Mouse (Mus musculus) hindbrain, embryonic 15.5 days (tissue): ENCODE results near the gene Cox7a1. TPM values are rescaled to one million over a fixed set of nuclear protein-coding genes. Genes with fewer than 3 reads are reported as not detected.

Experiments
- ATAC-seq: fragments of 200-750 bp; cut with Nextera tagmentation; 2 replicates; pipeline ENCODE4 v1.8.0; 2017; ENCODE audit warnings: low read depth, moderate number of reproducible peaks, moderate TSS enrichment; ENCODE audit not compliant: low FRiP score
- H3K27ac ChIP-seq: fragments of 300-500 bp; sonication (generic); replicated peaks from 2 replicates; pipeline ENCODE4 v1.5.1; 2015; ENCODE audit warnings: mild to moderate bottlenecking, inconsistent platforms
- H3K27me3 ChIP-seq: fragments of 300-500 bp; sonication (generic); 2 replicates; pipeline ENCODE4 v1.6.1; 2015; ENCODE audit warnings: control low read depth, inconsistent platforms
- H3K36me3 ChIP-seq: fragments of 300-500 bp; sonication (generic); 2 replicates; pipeline ENCODE4 v1.6.1; 2015; ENCODE audit warnings: control low read depth, inconsistent platforms
- H3K4me1 ChIP-seq: fragments of 300-500 bp; sonication (generic); replicated peaks from 2 replicates; pipeline ENCODE4 v1.6.1; 2015; ENCODE audit warnings: control low read depth, inconsistent platforms
- H3K4me2 ChIP-seq: fragments of 300-500 bp; sonication (generic); 2 replicates; pipeline ENCODE4 v1.6.1; 2015; ENCODE audit warnings: moderate library complexity, mild to moderate bottlenecking, inconsistent platforms
- H3K4me3 ChIP-seq: fragments of 300-500 bp; sonication (generic); 2 replicates; pipeline ENCODE4 v1.5.1; 2015; ENCODE audit warnings: mild to moderate bottlenecking, inconsistent platforms
- H3K9ac ChIP-seq: fragments of 300-500 bp; sonication (generic); 2 replicates; pipeline ENCODE4 v1.6.1; 2015; ENCODE audit warnings: inconsistent platforms
- H3K9me3 ChIP-seq: fragments of 300-500 bp; sonication (generic); 2 replicates; pipeline ENCODE4 v1.6.1; 2016; ENCODE audit warnings: control low read depth, inconsistent platforms
- WGBS: fragments of 180-500 bp; shearing (Covaris S2); methylation state at CpG from one replicate; pipeline ENCODE4 v1.1.7; 2015; 5-methylcytosine and 5-hydroxymethylcytosine counted together
- polyA plus RNA-seq: library from polyadenylated mRNA; unstranded; fragments of >200 nt; fragmentation: Nextera tagmentation; extraction: Ambion mirVana; gene quantifications from 2 replicates; pipeline ENCODE4 v1.2.1, GENCODE M21; 2015

The Cox7a1 gene
- 5.2 and 7.1 TPM in 2 replicates for polyA plus RNA-seq

- H3K9ac ChIP-seq: no peak within 1 kb of the TSS
- H3K27ac ChIP-seq: no peak within 1 kb of the TSS
- WGBS: under 1% methylated on average over 11 of the region's 11 CpGs
- no peaks in the 10 kb centered on the region for H3K27me3 ChIP-seq
- peaks cover 11% of the 10 kb centered on the region; the same call in 1 of the 2 replicates for H3K4me1 ChIP-seq
- ATAC-seq: peak; percentile 62
- H3K36me3 ChIP-seq: peaks cover 38% of the 10 kb centered on the region
- H3K9me3 ChIP-seq: no peaks in the 10 kb centered on the region
- peak within 1 kb of the TSS; percentile 8; the same call in 1 of the 2 replicates for H3K4me3 ChIP-seq
- H3K4me2 ChIP-seq: peak within 1 kb of the TSS; percentile 44
Measured at GRCm38 (mm10) chr7:30183879-30184289, at the start of gene Cox7a1. TSS of gene Cox7a1 (plus strand) at chr7:30184144.

- Histone ChIP-seq H3K9ac (no peak overlapping the region), H3K9me3 (no peaks in the 10 kb centered on the region), H3K4me1 (no peaks in the 10 kb centered on the region), H3K4me2 (no peak overlapping the region), H3K27ac (no peak overlapping the region), H3K27me3 (no peaks in the 10 kb centered on the region), H3K36me3 (peaks cover 64% of the 10 kb centered on the region), H3K4me3 (no peak overlapping the region)
- 88% methylated on average over 10 of the region's 10 CpGs for WGBS
- ATAC-seq: no peak
Measured at GRCm38 (mm10) chr7:30136826-30137225, 47.1 kb upstream of the Cox7a1 start.

GRCm38 (mm10) chr7:30143170-30143554 is 40.8 kb upstream of the Cox7a1 start:
- no peaks in the 10 kb centered on the region for H3K9me3 ChIP-seq
- H3K9ac ChIP-seq: peak overlapping the region; percentile 49
- H3K4me2 ChIP-seq: peak overlapping the region; percentile 58
- peaks cover 16% of the 10 kb centered on the region; the same call in 1 of the 2 replicates for H3K36me3 ChIP-seq
- no peak; the same call in 1 of the 2 replicates for ATAC-seq
- no peaks in the 10 kb centered on the region for H3K27me3 ChIP-seq
- WGBS: 17% methylated on average over 8 of the region's 8 CpGs
- peak overlapping the region; percentile 76 for H3K27ac ChIP-seq
- peak overlapping the region; percentile 54 for H3K4me3 ChIP-seq
- peaks cover 8% of the 10 kb centered on the region; the same call in 1 of the 2 replicates for H3K4me1 ChIP-seq

GRCm38 (mm10) chr7:30143555-30144209 is 40.3 kb upstream of the Cox7a1 start:
- Histone ChIP-seq H3K4me3 (peak overlapping the region; percentile 54), H3K27me3 (no peaks in the 10 kb centered on the region), H3K9ac (peak overlapping the region; percentile 49), H3K27ac (peak overlapping the region; percentile 76), H3K9me3 (no peaks in the 10 kb centered on the region), H3K36me3 (peaks cover 18% of the 10 kb centered on the region; the same call in 1 of the 2 replicates), H3K4me2 (peak overlapping the region; percentile 58), H3K4me1 (peaks cover 8% of the 10 kb centered on the region; the same call in 1 of the 2 replicates)
- peak; percentile 96 for ATAC-seq
- 2% methylated on average over 35 of the region's 35 CpGs for WGBS

- Histone ChIP-seq H3K4me2 (no peak overlapping the region), H3K9me3 (peaks cover 26% of the 10 kb centered on the region), H3K4me1 (peaks cover 8% of the 10 kb centered on the region; the same call in 1 of the 2 replicates), H3K36me3 (peaks cover 24% of the 10 kb centered on the region), H3K27me3 (no peaks in the 10 kb centered on the region), H3K4me3 (no peak overlapping the region), H3K27ac (no peak overlapping the region), H3K9ac (no peak overlapping the region)
- WGBS: 97% methylated on average over 5 of the region's 5 CpGs
- no peak for ATAC-seq
Measured at GRCm38 (mm10) chr7:30147011-30147410, 36.9 kb upstream of the Cox7a1 start.

- no peak overlapping the region for H3K9ac ChIP-seq
- H3K4me3 ChIP-seq: no peak overlapping the region
- H3K27ac ChIP-seq: no peak overlapping the region
- H3K27me3 ChIP-seq: no peaks in the 10 kb centered on the region
- ATAC-seq: no peak
- H3K4me1 ChIP-seq: no peaks in the 10 kb centered on the region
- H3K4me2 ChIP-seq: no peak overlapping the region
- 89% methylated on average over 1 of the region's 1 CpGs for WGBS
- peaks cover 62% of the 10 kb centered on the region for H3K36me3 ChIP-seq
- peaks cover 65% of the 10 kb centered on the region for H3K9me3 ChIP-seq
Measured at GRCm38 (mm10) chr7:30154040-30154439, 29.9 kb upstream of the Cox7a1 start.

- Histone ChIP-seq H3K27ac (no peak overlapping the region), H3K36me3 (peaks cover 65% of the 10 kb centered on the region), H3K4me3 (no peak overlapping the region), H3K27me3 (no peaks in the 10 kb centered on the region), H3K4me1 (no peaks in the 10 kb centered on the region), H3K9me3 (peaks cover 57% of the 10 kb centered on the region), H3K4me2 (no peak overlapping the region), H3K9ac (no peak overlapping the region)
- no peak for ATAC-seq
- 97% methylated on average over 3 of the region's 3 CpGs for WGBS
Measured at GRCm38 (mm10) chr7:30155507-30155906, 28.4 kb upstream of the Cox7a1 start.

- no peak overlapping the region for H3K9ac ChIP-seq
- H3K27ac ChIP-seq: no peak overlapping the region
- no peak overlapping the region for H3K4me3 ChIP-seq
- peaks cover 74% of the 10 kb centered on the region for H3K36me3 ChIP-seq
- H3K4me1 ChIP-seq: peaks cover 11% of the 10 kb centered on the region
- no peak overlapping the region for H3K4me2 ChIP-seq
- ATAC-seq: no peak
- WGBS: 97% methylated on average over 5 of the region's 5 CpGs
- peaks cover 40% of the 10 kb centered on the region for H3K9me3 ChIP-seq
- no peaks in the 10 kb centered on the region for H3K27me3 ChIP-seq
Measured at GRCm38 (mm10) chr7:30163113-30163512, 20.8 kb upstream of the Cox7a1 start.

GRCm38 (mm10) chr7:30164745-30165144 is 19.2 kb upstream of the Cox7a1 start:
- H3K4me1 ChIP-seq: peaks cover 17% of the 10 kb centered on the region
- H3K36me3 ChIP-seq: peaks cover 58% of the 10 kb centered on the region
- H3K27me3 ChIP-seq: no peaks in the 10 kb centered on the region
- 100% methylated on average over 2 of the region's 2 CpGs for WGBS
- H3K27ac ChIP-seq: no peak overlapping the region
- peaks cover 35% of the 10 kb centered on the region for H3K9me3 ChIP-seq
- H3K9ac ChIP-seq: no peak overlapping the region
- ATAC-seq: no peak
- H3K4me3 ChIP-seq: no peak overlapping the region
- no peak overlapping the region for H3K4me2 ChIP-seq

GRCm38 (mm10) chr7:30168914-30169582 is 14.9 kb upstream of the Cox7a1 start:
- H3K9ac ChIP-seq: peak overlapping the region; percentile 81
- 2% methylated on average over 21 of the region's 21 CpGs for WGBS
- H3K27ac ChIP-seq: peak overlapping the region; percentile 96
- H3K9me3 ChIP-seq: no peaks in the 10 kb centered on the region
- no peaks in the 10 kb centered on the region for H3K27me3 ChIP-seq
- peak overlapping the region; percentile 74 for H3K4me3 ChIP-seq
- peak overlapping the region; percentile 62 for H3K4me2 ChIP-seq
- ATAC-seq: peak; percentile 46; the same call in 1 of the 2 replicates
- peaks cover 28% of the 10 kb centered on the region for H3K4me1 ChIP-seq
- H3K36me3 ChIP-seq: peaks cover 17% of the 10 kb centered on the region

- WGBS: under 1% methylated on average over 36 of the region's 36 CpGs
- no peaks in the 10 kb centered on the region for H3K9me3 ChIP-seq
- H3K27me3 ChIP-seq: no peaks in the 10 kb centered on the region
- H3K9ac ChIP-seq: peak within 1 kb of the TSS; percentile 81
- peak within 1 kb of the TSS; percentile 96 for H3K27ac ChIP-seq
- H3K4me3 ChIP-seq: peak within 1 kb of the TSS; percentile 74
- peak within 1 kb of the TSS; percentile 62 for H3K4me2 ChIP-seq
- peak; percentile 96 for ATAC-seq
- H3K36me3 ChIP-seq: peaks cover 15% of the 10 kb centered on the region
- H3K4me1 ChIP-seq: peaks cover 28% of the 10 kb centered on the region
Measured at GRCm38 (mm10) chr7:30169583-30170282, 14.2 kb upstream of the Cox7a1 start, which contains the start of gene Zfp146. TSS of gene Zfp146 (minus strand) at chr7:30169750.
